21 mouse cellular contexts compared by ENCODE assay signal in the genomic region with DNA sequence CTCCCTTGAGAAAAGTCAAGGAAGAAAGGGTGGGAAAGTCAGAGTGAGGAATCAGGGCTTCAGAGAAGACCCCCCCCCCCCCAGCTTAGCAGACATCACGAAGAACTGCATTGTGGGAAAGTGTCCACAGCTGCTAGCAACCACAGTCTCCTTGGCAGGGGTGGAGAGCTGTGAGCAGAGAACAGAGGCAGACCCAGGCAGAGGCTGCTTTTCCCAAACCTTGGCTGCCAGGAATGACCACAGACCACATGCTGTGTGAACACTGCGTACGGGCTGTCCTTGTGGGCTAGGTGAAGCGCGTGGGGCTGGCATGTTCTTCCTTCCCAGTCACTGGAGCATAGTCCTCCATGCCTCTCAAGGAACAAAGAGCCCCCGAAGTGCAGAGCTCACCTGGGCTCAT.
DNase-seq lines count a peak whose midpoint lies in the region; ATAC-seq and TF ChIP-seq lines count a peak whose summit lies in the region.
"Had no signal": no experiment of that assay in that cellular context is flagged by ENCODE, and none has a peak within 500 bp of the region (broad histone marks: within the 10 kb centered on the region; RNA-seq: fewer than 3 reads in every experiment).

No protein-coding gene starts in this region.

- H3ac ChIP-seq in myocyte (ENCODE audit: control insufficient read depth, insufficient read length), result no peak overlapping the region

- no peak for ATAC-seq in midbrain, embryonic 13.5 days
- ATAC-seq in midbrain, embryonic 16.5 days, result no peak
- ATAC-seq in forebrain, embryonic 16.5 days, result no peak

- no peak for DNase-seq in ES-E14 (ENCODE audit: low read depth, low spot score)
- no peak for DNase-seq in frontal cortex, postnatal 36 days (ENCODE audit: low spot score in 2 of 2)
- DNase-seq in spleen, postnatal 36 days (ENCODE audit: low spot score in 2 of 2), result no peak
- DNase-seq: cerebellum, postnatal 36 days; gastrocnemius, adult 2 months; heart, adult 2 months; heart, postnatal 4 days; kidney, adult 2 months; kidney, postnatal 36 days; lung, postnatal 10 days; thymus, adult 2 months had no signal

- H3K4me2 ChIP-seq in midbrain, embryonic 13.5 days (replicated peaks), result no peak overlapping the region
- no peak overlapping the region for H3K4me2 ChIP-seq in midbrain, embryonic 16.5 days (ENCODE audit: low read length)
- no peak overlapping the region for H3K4me2 ChIP-seq in forebrain, embryonic 16.5 days (ENCODE audit: low read length)
- peak overlapping the region; percentile 63 for H3K4me2 ChIP-seq in myocyte (ENCODE audit: low read depth)
- H3K4me2 ChIP-seq: limb, embryonic 12.5 days; liver, embryonic 15.5 days had no signal

- 0 out of 2 replicates have a peak overlapping the region, but pooled peaks have one; percentile 11 for H3K9ac ChIP-seq in midbrain, embryonic 13.5 days (replicated peaks)
- no peak overlapping the region for H3K9ac ChIP-seq in midbrain, embryonic 16.5 days (ENCODE audit: low read depth, low read length)
- H3K9ac ChIP-seq in ES-E14 (ENCODE audit: insufficient read depth, low read depth, low read length, poor library complexity, severe bottlenecking), result no peak overlapping the region
- no peak overlapping the region for H3K9ac ChIP-seq in forebrain, embryonic 16.5 days (replicated peaks; ENCODE audit: low read depth, low read length)
- H3K9ac ChIP-seq: limb, embryonic 12.5 days; liver, embryonic 15.5 days had no signal

- H3K36me3 ChIP-seq in midbrain, embryonic 13.5 days, result no peaks in the 10 kb centered on the region
- no peaks in the 10 kb centered on the region for H3K36me3 ChIP-seq in midbrain, embryonic 16.5 days (ENCODE audit: control insufficient read depth, insufficient read depth, low read length)
- peaks cover 4% of the 10 kb centered on the region; the same call in 1 of the 2 replicates for H3K36me3 ChIP-seq in ES-E14 (ENCODE audit: control insufficient read depth, insufficient read depth, low read length, poor library complexity, severe bottlenecking)
- no peaks in the 10 kb centered on the region for H3K36me3 ChIP-seq in forebrain, embryonic 16.5 days (ENCODE audit: control insufficient read depth, insufficient read depth)
- no peaks in the 10 kb centered on the region for H3K36me3 ChIP-seq in myocyte (ENCODE audit: control insufficient read depth, insufficient read depth)
- H3K36me3 ChIP-seq: embryonic facial prominence, embryonic 10.5 days; limb, embryonic 12.5 days; liver, embryonic 15.5 days had no signal

- no peak overlapping the region for H3K4me3 ChIP-seq in midbrain, embryonic 13.5 days (replicated peaks)
- no peak overlapping the region for H3K4me3 ChIP-seq in midbrain, embryonic 16.5 days (ENCODE audit: low read depth, low read length)
- H3K4me3 ChIP-seq in ES-E14 (ENCODE audit: insufficient read depth in 1 of 2, low read depth in 1 of 2, low read length in 2 of 2, poor library complexity in 1 of 2, severe bottlenecking in 1 of 2) (no peak overlapping the region), myocyte (no peak overlapping the region)
- H3K4me3 ChIP-seq in forebrain, embryonic 16.5 days (replicated peaks; ENCODE audit: low read length), result no peak overlapping the region
- H3K4me3 ChIP-seq: embryonic facial prominence, embryonic 10.5 days; erythroblast, embryonic 14.5 days; gastrocnemius, adult 2 months; heart, adult 2 months; limb, embryonic 12.5 days; liver, embryonic 15.5 days; megakaryocyte, embryonic 14.5 days had no signal

- H3K4me1 ChIP-seq in midbrain, embryonic 13.5 days (replicated peaks), result peaks cover 57% of the 10 kb centered on the region
- peaks cover 11% of the 10 kb centered on the region; the same call in 1 of the 2 replicates for H3K4me1 ChIP-seq in midbrain, embryonic 16.5 days (ENCODE audit: control insufficient read depth, insufficient read depth, low read length)
- H3K4me1 ChIP-seq in ES-E14 (ENCODE audit: control insufficient read depth in 2 of 2, insufficient read depth in 2 of 2, low read length in 2 of 2, poor library complexity in 1 of 2), result peaks cover 7% of the 10 kb centered on the region in 2 experiments
- H3K4me1 ChIP-seq in forebrain, embryonic 16.5 days (replicated peaks; ENCODE audit: control insufficient read depth, insufficient read depth, low read length), result peaks cover 34% of the 10 kb centered on the region

- no peak for TF ChIP-seq POLR2A in myocyte (IDR thresholded peaks at IDR 0.05; ENCODE audit: insufficient read length, low read depth)

- peak overlapping the region; percentile 48; the same call in 1 of the 2 replicates for H3K27ac ChIP-seq in midbrain, embryonic 13.5 days
- H3K27ac ChIP-seq in midbrain, embryonic 16.5 days (ENCODE audit: low read length), result no peak overlapping the region
- peak overlapping the region; percentile 28 for H3K27ac ChIP-seq in ES-E14 (ENCODE audit: insufficient read depth, low read depth, low read length, poor library complexity, severe bottlenecking)
- H3K27ac ChIP-seq in forebrain, embryonic 16.5 days (ENCODE audit: low read length), result peak overlapping the region; percentile 76
- H3K27ac ChIP-seq: embryonic facial prominence, embryonic 10.5 days; gastrocnemius, adult 2 months; limb, embryonic 12.5 days; liver, embryonic 15.5 days had no signal

- H3K79me2 ChIP-seq in myocyte (ENCODE audit: control insufficient read depth, insufficient read depth), result no peaks in the 10 kb centered on the region

- H3K9me3 ChIP-seq in midbrain, embryonic 13.5 days, result no peaks in the 10 kb centered on the region
- H3K9me3 ChIP-seq in midbrain, embryonic 16.5 days (replicated peaks; ENCODE audit: control insufficient read depth, low read length, poor library complexity, severe bottlenecking), result no peaks in the 10 kb centered on the region
- no peaks in the 10 kb centered on the region for H3K9me3 ChIP-seq in ES-E14 (ENCODE audit: control insufficient read depth, insufficient read depth, low read depth, low read length)
- no peaks in the 10 kb centered on the region for H3K9me3 ChIP-seq in forebrain, embryonic 16.5 days (ENCODE audit: control insufficient read depth, low read length)
- H3K9me3 ChIP-seq: embryonic facial prominence, embryonic 10.5 days; limb, embryonic 12.5 days; liver, embryonic 15.5 days had no signal

- in situ Hi-C loops in ES-E14 (cut with MboI; ENCODE audit: low sequenced_read_pairs in 2 of 2, unreplicated experiment in 2 of 2), result no loop called here

- 75% methylated on average over 6 of the region's 6 CpGs for WGBS in midbrain, embryonic 13.5 days
- 75% methylated on average over 6 of the region's 6 CpGs for WGBS in midbrain, embryonic 16.5 days
- 71% methylated on average over 6 of the region's 6 CpGs for WGBS in forebrain, embryonic 16.5 days

- no peaks in the 10 kb centered on the region for H3K27me3 ChIP-seq in midbrain, embryonic 13.5 days
- no peaks in the 10 kb centered on the region for H3K27me3 ChIP-seq in midbrain, embryonic 16.5 days (ENCODE audit: control insufficient read depth, insufficient read depth, low read depth, low read length)
- no peaks in the 10 kb centered on the region for H3K27me3 ChIP-seq in forebrain, embryonic 16.5 days (replicated peaks; ENCODE audit: control insufficient read depth, insufficient read depth, low read length)
- H3K27me3 ChIP-seq in myocyte (ENCODE audit: control insufficient read depth, insufficient read depth, insufficient read length), result no peaks in the 10 kb centered on the region
- H3K27me3 ChIP-seq: CH12.LX; limb, embryonic 12.5 days; liver, embryonic 15.5 days had no signal

TF ChIP-seq in ES-E14, 5 proteins besides CTCF, POLR2A, EP300 and RAD21:
- TF ChIP-seq HCFC1 (IDR thresholded peaks at IDR 0.05; ENCODE audit: borderline replicate concordance, insufficient read depth, low read length) (no peak), MAFK (IDR thresholded peaks at IDR 0.05; ENCODE audit: insufficient read depth, low read depth, low read length) (no peak), CHD2 (IDR thresholded peaks at IDR 0.05; ENCODE audit: low read depth, low read length) (no peak), ZC3H11A (IDR thresholded peaks at IDR 0.05; ENCODE audit: borderline replicate concordance, low read depth, low read length) (no peak), ZNF384 (IDR thresholded peaks at IDR 0.05; ENCODE audit: low read depth, low read length) (no peak)

TF ChIP-seq in myocyte, 11 proteins besides CTCF, POLR2A, EP300 and RAD21:
- no peak for TF ChIP-seq E2F4 (IDR thresholded peaks at IDR 0.05; ENCODE audit: insufficient read depth)
- TF ChIP-seq MYOG (IDR thresholded peaks at IDR 0.05; ENCODE audit: control insufficient read depth in 1 of 3, insufficient read depth in 1 of 3, insufficient read length in 2 of 3, low read depth in 2 of 3), result peak in 2 of 3 experiments; percentile 59 to 95
- peak in 2 of 3 experiments; percentile 71 to 79 for TF ChIP-seq MYOD1 (IDR thresholded peaks at IDR 0.05; ENCODE audit: control insufficient read depth in 1 of 3, insufficient read length in 2 of 3, low read depth in 2 of 3)
- TF ChIP-seq SRF (IDR thresholded peaks at IDR 0.05; ENCODE audit: control insufficient read depth, insufficient read length, low read depth), result no peak
